Mouse (Mus musculus): Measurements from ENCODE around the gene Agmat. TPM values are rescaled to one million over a fixed set of nuclear protein-coding genes. Genes with fewer than 3 reads are reported as not detected.
A peak's percentile ranks its signal among the peaks of the same experiment; 100 is the strongest.

Gene Agmat
- polyA plus RNA-seq, 1 experiment from 2014 or later: 2.4 TPM

GRCm38 (mm10) chr4:141787462-141787861 lies 41.0 kb downstream of the Agmat start:
- H3K9me3 ChIP-seq (replicated peaks): no peaks in the 10 kb centered on the region
- 91% methylated on average over 7 of the region's 7 CpGs for WGBS
- no peak overlapping the region for H3K4me2 ChIP-seq
- peaks cover 53% of the 10 kb centered on the region for H3K36me3 ChIP-seq
- H3K9ac ChIP-seq: no peak overlapping the region
- no peak for ATAC-seq (replicated peaks; ENCODE audit: low FRiP score)
- H3K27me3 ChIP-seq: no peaks in the 10 kb centered on the region
- no peak overlapping the region for H3K4me3 ChIP-seq (replicated peaks)
- H3K4me1 ChIP-seq: peaks cover 17% of the 10 kb centered on the region
- H3K27ac ChIP-seq: no peak overlapping the region

- Histone ChIP-seq H3K9ac (peak overlapping the region; percentile 92), H3K27ac (peak overlapping the region; percentile 88), H3K4me2 (peak overlapping the region; percentile 83), H3K36me3 (peaks cover 30% of the 10 kb centered on the region), H3K4me3 (replicated peaks) (peak overlapping the region; percentile 86), H3K4me1 (peaks cover 31% of the 10 kb centered on the region), H3K9me3 (replicated peaks) (no peaks in the 10 kb centered on the region), H3K27me3 (no peaks in the 10 kb centered on the region)
- ATAC-seq (replicated peaks; ENCODE audit: low FRiP score): no peak
- WGBS: 51% methylated on average over 3 of the region's 3 CpGs
Observed at GRCm38 (mm10) chr4:141789564-141790218, 43.2 kb downstream of the Agmat start.

GRCm38 (mm10) chr4:141790524-141790990 lies 44.1 kb downstream of the Agmat start, which contains the start of gene Dnajc16:
Dnajc16 (minus strand) TSS chr4:141790931.
- Histone ChIP-seq H3K27me3 (no peaks in the 10 kb centered on the region), H3K9ac (peak within 1 kb of the TSS; percentile 92), H3K27ac (peak within 1 kb of the TSS; percentile 88), H3K4me1 (peaks cover 39% of the 10 kb centered on the region), H3K36me3 (peaks cover 22% of the 10 kb centered on the region), H3K4me3 (replicated peaks) (peak within 1 kb of the TSS; percentile 86), H3K4me2 (peak within 1 kb of the TSS; percentile 83), H3K9me3 (replicated peaks) (no peaks in the 10 kb centered on the region)
- peak; percentile 84 for ATAC-seq (replicated peaks; ENCODE audit: low FRiP score)
- under 1% methylated on average over 42 of the region's 42 CpGs for WGBS

- ATAC-seq (replicated peaks; ENCODE audit: low FRiP score): no peak
Observed at GRCm38 (mm10) chr4:141791486-141791885, 45.0 kb downstream of the Agmat start.

GRCm38 (mm10) chr4:141791951-141792350 lies 45.5 kb downstream of the Agmat start:
- Histone ChIP-seq H3K27ac (peak overlapping the region; percentile 99; the same call in 1 of the 2 replicates), H3K9me3 (replicated peaks) (no peaks in the 10 kb centered on the region), H3K4me1 (peaks cover 44% of the 10 kb centered on the region), H3K9ac (no peak overlapping the region), H3K4me2 (no peak overlapping the region), H3K27me3 (no peaks in the 10 kb centered on the region), H3K4me3 (replicated peaks) (no peak overlapping the region), H3K36me3 (peaks cover 27% of the 10 kb centered on the region)
- WGBS: 91% methylated on average over 8 of the region's 8 CpGs
- no peak for ATAC-seq (replicated peaks; ENCODE audit: low FRiP score)

More at GRCm38 (mm10) chr4:141791486-141791885, 45.0 kb downstream of the Agmat start:
- Histone ChIP-seq H3K36me3 (peaks cover 23% of the 10 kb centered on the region), H3K27ac (no peak overlapping the region), H3K4me2 (no peak overlapping the region; the same call in 1 of the 2 replicates), H3K9me3 (replicated peaks) (no peaks in the 10 kb centered on the region), H3K9ac (no peak overlapping the region), H3K4me3 (replicated peaks) (no peak overlapping the region), H3K27me3 (no peaks in the 10 kb centered on the region), H3K4me1 (peaks cover 46% of the 10 kb centered on the region)
- WGBS: 94% methylated on average over 7 of the region's 7 CpGs

- Histone ChIP-seq H3K4me3 (replicated peaks) (peak overlapping the region; percentile 78), H3K27me3 (no peaks in the 10 kb centered on the region), H3K9ac (peak overlapping the region; percentile 36), H3K36me3 (peaks cover 28% of the 10 kb centered on the region), H3K9me3 (replicated peaks) (no peaks in the 10 kb centered on the region), H3K4me1 (peaks cover 44% of the 10 kb centered on the region), H3K4me2 (peak overlapping the region; percentile 62), H3K27ac (peak overlapping the region; percentile 99)
- no peak; the same call in 1 of the 2 replicates for ATAC-seq (replicated peaks; ENCODE audit: low FRiP score)
- 11% methylated on average over 10 of the region's 10 CpGs for WGBS
Observed at GRCm38 (mm10) chr4:141792554-141793281, 46.2 kb downstream of the Agmat start.

- H3K9ac ChIP-seq: peak within 1 kb of the TSS; percentile 67
- H3K4me1 ChIP-seq: peaks cover 44% of the 10 kb centered on the region
- H3K27ac ChIP-seq: peak within 1 kb of the TSS; percentile 99
- H3K36me3 ChIP-seq: peaks cover 28% of the 10 kb centered on the region
- H3K4me2 ChIP-seq: peak within 1 kb of the TSS; percentile 62
- peak; percentile 87 for ATAC-seq (replicated peaks; ENCODE audit: low FRiP score)
- no peaks in the 10 kb centered on the region for H3K9me3 ChIP-seq (replicated peaks)
- no peaks in the 10 kb centered on the region for H3K27me3 ChIP-seq
- H3K4me3 ChIP-seq (replicated peaks): peak within 1 kb of the TSS; percentile 78
- under 1% methylated on average over 76 of the region's 80 CpGs for WGBS
Observed at GRCm38 (mm10) chr4:141793282-141794151, 47.0 kb downstream of the Agmat start, which contains the start of gene Casp9. Casp9 (plus strand) TSS chr4:141793612.

GRCm38 (mm10) chr4:141794152-141794535 lies 47.7 kb downstream of the Agmat start:
- no peak for ATAC-seq (replicated peaks; ENCODE audit: low FRiP score)
- Histone ChIP-seq H3K4me1 (peaks cover 44% of the 10 kb centered on the region), H3K27ac (peak overlapping the region; percentile 99), H3K4me2 (peak overlapping the region; percentile 62), H3K36me3 (peaks cover 29% of the 10 kb centered on the region), H3K9ac (peak overlapping the region; percentile 67), H3K27me3 (no peaks in the 10 kb centered on the region), H3K9me3 (replicated peaks) (no peaks in the 10 kb centered on the region), H3K4me3 (replicated peaks) (peak overlapping the region; percentile 78)
- WGBS: 8% methylated on average over 5 of the region's 5 CpGs

GRCm38 (mm10) chr4:141796356-141796755 lies 49.9 kb downstream of the Agmat start:
- 78% methylated on average over 7 of the region's 7 CpGs for WGBS
- no peak overlapping the region for H3K4me2 ChIP-seq
- no peaks in the 10 kb centered on the region for H3K27me3 ChIP-seq
- H3K9me3 ChIP-seq (replicated peaks): no peaks in the 10 kb centered on the region
- peaks cover 29% of the 10 kb centered on the region for H3K36me3 ChIP-seq
- no peak for ATAC-seq (replicated peaks; ENCODE audit: low FRiP score)
- H3K9ac ChIP-seq: no peak overlapping the region
- H3K27ac ChIP-seq: no peak overlapping the region
- H3K4me1 ChIP-seq: peaks cover 34% of the 10 kb centered on the region
- no peak overlapping the region for H3K4me3 ChIP-seq (replicated peaks)

GRCm38 (mm10) chr4:141796954-141797353 lies 50.5 kb downstream of the Agmat start:
- peaks cover 32% of the 10 kb centered on the region for H3K4me1 ChIP-seq
- H3K4me2 ChIP-seq: no peak overlapping the region
- no peaks in the 10 kb centered on the region for H3K27me3 ChIP-seq
- H3K9me3 ChIP-seq (replicated peaks): no peaks in the 10 kb centered on the region
- H3K9ac ChIP-seq: no peak overlapping the region
- no peak overlapping the region for H3K27ac ChIP-seq
- WGBS: 82% methylated on average over 4 of the region's 4 CpGs
- H3K36me3 ChIP-seq: peaks cover 29% of the 10 kb centered on the region
- ATAC-seq (replicated peaks; ENCODE audit: low FRiP score): no peak
- H3K4me3 ChIP-seq (replicated peaks): no peak overlapping the region

- Histone ChIP-seq H3K9me3 (replicated peaks) (no peaks in the 10 kb centered on the region), H3K4me3 (replicated peaks) (no peak overlapping the region), H3K36me3 (peaks cover 29% of the 10 kb centered on the region), H3K4me2 (no peak overlapping the region), H3K4me1 (peaks cover 31% of the 10 kb centered on the region), H3K9ac (no peak overlapping the region), H3K27me3 (no peaks in the 10 kb centered on the region), H3K27ac (no peak overlapping the region)
- WGBS: 93% methylated on average over 5 of the region's 5 CpGs
- no peak for ATAC-seq (replicated peaks; ENCODE audit: low FRiP score)
Observed at GRCm38 (mm10) chr4:141797545-141797944, 51.1 kb downstream of the Agmat start.

Data from kidney, embryonic 15.5 days (tissue).